Mouse (Mus musculus) thymus, adult 2 months (tissue): Measurements from ENCODE around the gene Ociad1.

Source experiments
- CTCF ChIP-seq: fragments of 200-500 bp; IDR thresholded peaks from 2 replicates; pipeline ENCODE4 v1.5.1; 2012; ENCODE audit warnings: mild to moderate bottlenecking, control low read depth, low read length, moderate library complexity, borderline replicate concordance; ENCODE audit not compliant: control insufficient read depth, poor library complexity, insufficient read depth; ENCODE audit errors: extremely low read depth
- POLR2A ChIP-seq: fragments of 200-500 bp; IDR thresholded peaks from 2 replicates; pipeline ENCODE4 v1.6.1; 2012; ENCODE audit warnings: mild to moderate bottlenecking, low read length, control low read depth, moderate library complexity; ENCODE audit not compliant: control insufficient read depth, poor library complexity, insufficient read depth; ENCODE audit errors: extremely low read depth

DNA sequence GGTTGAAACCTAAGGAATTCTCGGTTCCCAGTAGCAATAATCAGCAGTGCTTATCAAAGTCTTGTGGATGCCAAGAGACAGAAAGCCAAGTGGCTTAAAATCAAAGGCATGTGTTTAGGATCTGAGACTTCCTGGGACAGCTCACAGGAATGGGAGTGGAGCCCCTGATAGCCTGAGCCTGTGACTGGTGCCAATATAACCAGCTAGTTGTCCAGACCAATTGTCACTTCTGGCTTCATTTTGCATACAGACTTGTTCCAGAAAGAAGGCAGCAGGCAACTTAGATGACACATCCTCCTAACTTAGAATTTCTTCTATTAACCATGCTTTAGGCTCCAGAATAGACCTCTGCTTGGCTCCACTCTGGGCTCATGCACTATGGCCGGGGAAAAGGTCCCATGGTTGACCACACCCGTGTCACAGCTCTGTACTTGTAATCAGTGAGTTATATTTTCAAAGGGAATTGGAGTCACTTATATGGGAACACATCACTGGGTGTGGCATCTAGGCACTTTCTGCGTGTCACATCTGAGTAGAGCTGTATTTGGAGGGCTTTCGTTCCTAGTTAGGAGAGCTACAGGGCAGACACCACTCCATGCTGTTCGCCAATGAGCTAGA lies 66.7 kb downstream of the Ociad1 start:
- no peak for TF ChIP-seq CTCF
- TF ChIP-seq POLR2A: no peak
